Mouse (Mus musculus) testis, adult 2 months (tissue): ENCODE data around the gene Rpap1. TPM values are rescaled to one million over a fixed set of nuclear protein-coding genes. Genes with fewer than 3 reads are reported as not detected.

Experiments
- H3K27ac ChIP-seq: fragments of 200-500 bp; 2 replicates; pipeline ENCODE4 v1.5.1; 2012; ENCODE audit warnings: low read depth, low read length; ENCODE audit not compliant: control insufficient read depth, insufficient read depth
- H3K27me3 ChIP-seq: fragments of 200-500 bp; 2 replicates; pipeline ENCODE4 v1.6.1; 2012; ENCODE audit warnings: mild to moderate bottlenecking, low read length, moderate library complexity; ENCODE audit not compliant: control insufficient read depth, insufficient read depth
- H3K36me3 ChIP-seq: fragments of 200-500 bp; 2 replicates; pipeline ENCODE4 v1.6.1; 2012; ENCODE audit warnings: mild to moderate bottlenecking, low read length; ENCODE audit not compliant: control insufficient read depth, insufficient read depth
- H3K4me1 ChIP-seq: fragments of 200-500 bp; 2 replicates; pipeline ENCODE4 v1.6.1; 2012; ENCODE audit warnings: low read length; ENCODE audit not compliant: control insufficient read depth, insufficient read depth
- H3K4me3 ChIP-seq: fragments of 200-500 bp; 2 replicates; pipeline ENCODE4 v1.5.1; 2012; ENCODE audit warnings: low read depth, mild to moderate bottlenecking, low read length, moderate library complexity, mixed read lengths; ENCODE audit not compliant: control insufficient read depth
- CTCF ChIP-seq: fragments of 200-500 bp; IDR thresholded peaks from 2 replicates; pipeline ENCODE4 v1.5.1; 2012; ENCODE audit warnings: low read depth, mild to moderate bottlenecking, inconsistent platforms, low read length, moderate library complexity; ENCODE audit not compliant: control insufficient read depth, insufficient read depth, insufficient replicate concordance
- POLR2A ChIP-seq: fragments of 200-500 bp; IDR thresholded peaks from 2 replicates; pipeline ENCODE4 v1.6.1; 2012; ENCODE audit warnings: low read depth, mild to moderate bottlenecking, inconsistent platforms, low read length, moderate library complexity; ENCODE audit not compliant: control insufficient read depth
- polyA plus RNA-seq: library from polyadenylated mRNA; depleted of rRNA; stranded (reverse); fragments of >200 nt; gene quantifications from 2 replicates; pipeline ENCODE4 v1.2.3, GENCODE M21; 2012; rRNA removed

The Rpap1 gene
- 13.4 and 13.7 TPM in 2 replicates for polyA plus RNA-seq

DNA sequence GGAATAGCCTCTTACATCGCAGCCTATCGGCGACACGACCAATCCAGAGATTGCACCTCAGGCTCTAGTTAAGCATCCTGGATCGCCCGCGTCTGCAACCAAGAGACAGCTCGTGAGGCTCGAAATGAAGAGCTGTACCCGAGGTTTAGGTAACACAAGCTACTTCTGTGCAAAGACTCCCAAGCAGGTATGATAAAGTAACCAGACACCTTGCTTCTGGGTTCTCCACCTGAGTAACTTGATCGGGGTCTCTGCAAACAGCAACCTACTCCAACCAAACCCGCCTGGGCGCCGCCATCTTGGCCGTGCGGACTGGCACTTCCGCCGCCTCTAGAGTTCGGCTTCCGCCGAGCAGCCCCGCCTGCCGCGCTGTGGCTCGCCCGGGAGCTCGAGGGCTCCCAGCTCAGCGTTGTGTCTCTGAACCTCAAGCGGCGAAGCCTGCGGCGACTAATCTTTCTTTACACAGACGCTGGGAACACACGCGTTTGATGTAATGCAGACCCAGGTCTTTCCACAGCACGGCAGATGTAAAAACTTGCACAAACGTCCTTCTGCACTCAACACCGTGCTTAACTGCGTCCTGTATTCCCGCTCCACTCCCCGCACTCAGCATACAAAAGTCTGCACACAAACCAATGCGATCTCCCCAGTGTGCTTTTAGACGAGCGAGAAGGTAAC is at the start of gene Rpap1:
Gene Rpap1 (minus strand): TSS at position 332 of the 678 bp plus-strand sequence.
- H3K4me3 ChIP-seq, result peak within 1 kb of the TSS; percentile 95

DNA sequence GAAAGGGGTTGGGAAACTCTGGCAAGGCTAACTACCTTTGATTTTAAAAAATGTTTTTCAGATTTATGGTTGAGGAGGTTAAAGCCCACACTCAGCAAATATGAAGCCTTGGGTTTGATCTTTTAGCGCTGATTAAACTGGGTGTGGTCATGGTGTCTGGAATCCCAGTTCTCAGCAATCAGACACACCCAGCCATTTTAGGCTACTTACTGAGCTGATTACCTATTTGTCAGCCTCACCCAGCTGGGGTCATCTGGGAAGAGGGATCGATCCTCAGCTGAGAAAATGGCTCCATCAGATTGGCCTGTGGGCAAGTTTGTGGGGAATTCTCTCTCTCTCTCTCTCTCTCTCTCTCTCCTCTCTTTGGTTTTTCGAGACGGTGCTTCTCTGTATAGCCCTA is 46.9 kb upstream of the Rpap1 start:
- H3K4me1 ChIP-seq, result no peaks in the 10 kb centered on the region
- H3K27ac ChIP-seq, result no peak overlapping the region
- TF ChIP-seq POLR2A (no peak), CTCF (no peak)
- H3K4me3 ChIP-seq, result no peak overlapping the region
- H3K36me3 ChIP-seq, result no peaks in the 10 kb centered on the region
- no peaks in the 10 kb centered on the region for H3K27me3 ChIP-seq

More for the DNA sequence above, at the start of gene Rpap1:
- peaks cover 1% of the 10 kb centered on the region for H3K36me3 ChIP-seq
- TF ChIP-seq CTCF, result no peak
- peak; percentile 85 for TF ChIP-seq POLR2A
- H3K27ac ChIP-seq, result peak within 1 kb of the TSS; percentile 80
- no peaks in the 10 kb centered on the region for H3K27me3 ChIP-seq
- H3K4me1 ChIP-seq, result no peaks in the 10 kb centered on the region

DNA sequence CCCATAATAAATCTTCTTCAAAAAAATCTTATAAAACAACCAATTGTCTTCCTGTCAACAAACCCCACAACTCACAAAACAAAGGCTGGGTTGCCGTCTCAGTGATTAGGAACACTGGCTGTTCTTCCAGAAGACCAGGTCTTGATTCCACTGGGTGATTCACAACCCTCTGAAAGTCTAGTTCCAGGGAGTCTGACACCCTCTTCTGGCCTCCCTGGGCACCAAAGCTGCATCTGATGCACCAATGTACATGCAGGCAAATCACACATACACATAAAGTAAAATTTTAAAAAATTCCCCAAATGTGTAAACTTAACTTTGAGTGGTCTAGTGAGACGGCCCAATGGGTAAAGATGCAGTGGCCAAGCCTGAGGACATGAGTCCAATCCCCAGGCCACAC is 43.2 kb upstream of the Rpap1 start:
- H3K27me3 ChIP-seq, result no peaks in the 10 kb centered on the region
- TF ChIP-seq POLR2A (no peak), CTCF (no peak)
- no peaks in the 10 kb centered on the region for H3K4me1 ChIP-seq
- H3K36me3 ChIP-seq, result no peaks in the 10 kb centered on the region
- no peak overlapping the region for H3K4me3 ChIP-seq
- H3K27ac ChIP-seq, result no peak overlapping the region

DNA sequence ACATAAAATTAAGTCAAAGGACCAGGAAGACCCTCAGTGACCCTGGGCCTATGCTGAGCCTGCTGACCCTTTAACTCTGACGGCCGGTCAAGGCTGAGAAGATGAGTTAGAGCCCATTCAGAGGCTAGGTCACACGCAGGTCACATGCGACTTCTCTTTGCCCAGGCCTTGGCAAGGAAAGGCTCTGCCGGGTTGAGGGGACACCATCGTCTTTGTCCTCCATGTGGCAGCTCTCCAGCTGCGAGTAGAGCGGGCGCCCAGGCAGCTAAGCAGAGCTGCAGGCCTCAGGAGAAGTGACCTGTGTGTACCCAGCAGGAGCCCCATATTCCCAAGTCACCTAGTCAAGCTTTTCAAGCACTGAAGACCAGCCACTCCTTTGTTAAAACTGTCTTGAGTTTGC is 33.8 kb upstream of the Rpap1 start:
- Histone ChIP-seq H3K27ac (no peak overlapping the region), H3K27me3 (no peaks in the 10 kb centered on the region), H3K36me3 (no peaks in the 10 kb centered on the region), H3K4me1 (no peaks in the 10 kb centered on the region), H3K4me3 (no peak overlapping the region)
- no peak for TF ChIP-seq CTCF
- TF ChIP-seq POLR2A, result no peak

DNA sequence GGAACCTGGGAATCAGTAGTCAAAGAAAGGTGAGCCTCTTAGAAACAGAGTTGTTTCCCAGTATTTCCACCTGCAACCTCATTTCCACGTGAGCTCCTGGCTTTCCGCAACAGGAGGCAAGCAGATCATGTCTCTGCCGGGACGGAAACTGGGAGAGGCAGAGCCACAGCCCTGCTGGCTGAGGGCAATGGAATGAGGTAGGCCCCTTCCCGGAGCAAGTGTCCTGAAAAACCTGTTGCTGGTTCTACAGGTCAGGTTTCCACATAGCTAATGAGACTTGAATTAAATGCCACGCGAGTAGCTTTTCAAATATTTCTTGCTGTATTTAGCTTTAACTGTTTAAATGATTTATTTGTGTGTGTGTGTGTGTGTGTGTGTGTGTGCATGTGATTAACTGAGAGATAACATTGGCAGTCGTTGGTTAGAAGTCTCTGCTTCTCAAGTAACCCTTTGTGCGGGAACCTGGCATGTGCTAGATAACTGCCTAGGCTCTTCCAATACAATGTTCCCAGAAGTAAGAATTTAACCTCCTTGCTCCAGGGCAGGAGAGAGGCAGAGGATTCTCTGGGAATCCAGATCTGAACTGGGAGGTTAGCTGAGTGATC is 31.4 kb upstream of the Rpap1 start:
- no peak for TF ChIP-seq POLR2A
- no peak for TF ChIP-seq CTCF
- Histone ChIP-seq H3K27me3 (no peaks in the 10 kb centered on the region), H3K36me3 (no peaks in the 10 kb centered on the region), H3K4me1 (no peaks in the 10 kb centered on the region), H3K4me3 (no peak overlapping the region), H3K27ac (no peak overlapping the region)

DNA sequence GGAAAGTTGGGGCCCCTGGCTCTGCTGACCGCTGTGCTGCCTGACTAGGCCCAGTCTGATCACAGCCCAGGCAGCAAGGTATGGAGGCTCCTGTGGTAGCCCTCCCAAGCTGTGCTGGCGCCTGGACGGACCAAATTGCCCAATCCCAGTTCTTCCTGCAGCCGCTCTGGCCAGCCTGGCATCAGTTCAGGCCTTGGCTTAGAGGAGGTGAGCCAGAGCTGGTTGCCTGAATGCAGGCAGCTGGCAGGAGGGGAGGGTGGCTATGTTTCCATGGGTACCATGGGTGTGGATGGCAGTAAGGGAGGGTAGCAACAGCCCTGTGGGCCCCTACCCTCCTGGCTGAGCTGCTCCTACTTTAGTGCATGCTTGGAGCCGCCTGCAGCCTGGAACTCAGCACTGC is 29.7 kb upstream of the Rpap1 start:
- Histone ChIP-seq H3K4me3 (no peak overlapping the region), H3K27ac (0 out of 2 replicates have a peak overlapping the region, but pooled peaks have one; percentile 33), H3K27me3 (no peaks in the 10 kb centered on the region), H3K36me3 (no peaks in the 10 kb centered on the region), H3K4me1 (no peaks in the 10 kb centered on the region)
- TF ChIP-seq CTCF, result no peak
- no peak for TF ChIP-seq POLR2A

DNA sequence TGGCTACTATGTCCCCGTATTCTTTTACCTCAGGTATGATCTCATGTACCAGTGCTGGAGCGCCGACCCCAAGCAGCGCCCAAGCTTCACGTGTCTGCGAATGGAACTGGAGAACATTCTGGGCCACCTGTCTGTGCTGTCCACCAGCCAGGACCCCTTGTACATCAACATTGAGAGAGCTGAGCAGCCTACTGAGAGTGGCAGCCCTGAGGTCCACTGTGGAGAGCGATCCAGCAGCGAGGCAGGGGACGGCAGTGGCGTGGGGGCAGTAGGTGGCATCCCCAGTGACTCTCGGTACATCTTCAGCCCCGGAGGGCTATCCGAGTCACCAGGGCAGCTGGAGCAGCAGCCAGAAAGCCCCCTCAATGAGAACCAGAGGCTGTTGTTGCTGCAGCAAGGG is 29.3 kb upstream of the Rpap1 start:
- Histone ChIP-seq H3K27ac (no peak overlapping the region), H3K4me1 (no peaks in the 10 kb centered on the region), H3K4me3 (no peak overlapping the region), H3K36me3 (no peaks in the 10 kb centered on the region), H3K27me3 (no peaks in the 10 kb centered on the region)
- TF ChIP-seq POLR2A (no peak), CTCF (no peak)

DNA sequence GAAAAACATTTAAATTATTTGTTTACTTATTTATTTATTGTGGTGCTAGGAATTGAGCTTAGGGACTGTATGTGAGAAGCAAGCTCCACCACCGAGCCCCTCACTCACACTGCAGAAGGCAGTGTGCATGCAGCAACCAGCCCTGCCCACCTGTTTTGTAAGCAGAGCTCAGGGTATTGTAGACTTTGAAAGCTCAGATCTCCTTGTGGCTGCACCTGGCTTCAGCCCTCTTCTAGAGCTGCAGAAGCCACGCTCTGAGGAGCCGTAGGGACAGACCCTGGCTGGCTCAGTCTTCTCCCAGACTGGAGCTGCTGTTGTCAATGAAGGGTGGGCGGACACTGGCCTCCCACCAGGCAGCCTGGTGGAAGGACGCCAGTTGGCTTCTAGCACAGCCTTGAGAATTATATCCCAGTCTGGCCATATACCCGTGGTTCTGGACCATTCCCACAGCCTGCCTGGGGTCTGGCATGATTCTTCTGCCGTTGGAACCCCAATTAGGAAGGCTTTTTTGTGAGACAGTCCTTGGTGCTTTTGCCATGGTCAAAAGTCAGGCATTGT is 27.1 kb upstream of the Rpap1 start:
- Histone ChIP-seq H3K27me3 (no peaks in the 10 kb centered on the region), H3K27ac (peak overlapping the region; percentile 6), H3K36me3 (no peaks in the 10 kb centered on the region), H3K4me3 (no peak overlapping the region), H3K4me1 (no peaks in the 10 kb centered on the region)
- TF ChIP-seq CTCF (no peak), POLR2A (no peak)
